Mouse (Mus musculus): ENCODE results near the gene Foxf2.
A peak's percentile ranks its signal among the peaks of the same experiment; 100 is the strongest.

Foxf2 gene

DNA sequence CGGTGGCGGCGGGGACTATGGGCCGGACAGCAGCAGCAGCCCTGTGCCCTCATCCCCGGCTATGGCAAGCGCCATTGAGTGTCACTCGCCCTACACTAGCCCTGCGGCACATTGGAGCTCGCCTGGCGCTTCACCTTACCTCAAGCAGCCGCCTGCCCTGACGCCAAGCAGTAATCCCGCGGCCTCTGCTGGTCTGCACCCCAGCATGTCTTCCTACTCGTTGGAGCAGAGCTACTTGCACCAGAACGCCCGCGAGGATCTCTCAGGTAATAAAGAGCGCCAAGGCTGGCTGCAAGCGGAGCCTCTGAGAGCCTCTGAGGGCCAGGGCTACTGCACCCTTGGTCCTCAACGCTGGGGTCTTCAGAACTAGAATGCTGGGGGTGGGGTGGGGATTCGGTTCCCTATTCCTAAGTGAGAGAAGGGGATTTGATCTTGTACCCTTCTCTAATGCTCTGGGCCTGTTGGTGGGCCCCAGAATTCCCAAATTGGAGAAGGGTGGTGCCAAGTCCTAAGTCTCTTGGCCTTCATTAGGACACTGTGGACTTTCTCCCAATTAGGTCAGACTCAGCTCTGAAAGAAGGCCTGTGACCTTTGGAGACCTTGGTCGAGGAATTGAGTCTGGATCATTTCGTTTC lies 1.5 kb downstream of the Foxf2 start:
- DNase-seq = no peak

DNA sequence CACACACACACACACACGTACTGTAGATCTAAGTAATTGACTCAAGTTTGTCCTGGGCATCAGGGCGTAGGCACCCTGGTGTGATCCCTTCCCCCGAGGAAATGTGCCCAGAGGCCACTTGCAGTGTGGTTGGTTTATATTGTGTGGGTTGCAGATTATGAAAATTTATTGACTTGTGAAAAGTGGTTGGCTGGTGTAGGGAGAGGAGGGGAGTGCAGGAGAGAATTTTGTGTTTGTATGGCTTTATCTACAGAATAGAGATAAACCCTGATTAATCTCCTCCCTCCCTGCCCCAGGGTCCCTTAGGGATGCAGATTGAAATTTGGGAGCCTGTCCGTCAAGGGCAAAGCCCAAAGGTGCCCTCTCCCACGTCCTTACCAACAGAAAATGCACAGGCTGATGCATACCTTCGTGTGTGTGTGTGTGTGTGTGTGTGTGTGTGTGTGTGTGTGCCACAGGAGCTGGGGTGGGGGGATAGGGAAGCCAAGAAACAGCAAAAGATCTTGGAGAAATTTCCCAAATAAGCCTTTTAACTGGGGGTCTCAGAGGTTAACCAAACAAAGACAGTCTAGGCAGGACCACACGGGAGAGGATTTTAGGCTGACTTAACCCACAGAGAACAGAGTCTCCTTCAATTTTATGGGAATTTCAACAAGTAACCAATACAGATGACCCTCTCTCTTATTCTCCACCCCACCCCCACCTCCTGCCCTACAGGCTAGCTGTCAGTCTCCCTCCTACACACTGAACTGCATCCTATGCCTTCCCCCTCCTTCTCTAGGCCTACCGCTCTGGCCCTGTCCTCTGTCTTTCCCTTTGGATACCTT lies 2.5 kb downstream of the Foxf2 start:
- DNase-seq = no peak

DNA sequence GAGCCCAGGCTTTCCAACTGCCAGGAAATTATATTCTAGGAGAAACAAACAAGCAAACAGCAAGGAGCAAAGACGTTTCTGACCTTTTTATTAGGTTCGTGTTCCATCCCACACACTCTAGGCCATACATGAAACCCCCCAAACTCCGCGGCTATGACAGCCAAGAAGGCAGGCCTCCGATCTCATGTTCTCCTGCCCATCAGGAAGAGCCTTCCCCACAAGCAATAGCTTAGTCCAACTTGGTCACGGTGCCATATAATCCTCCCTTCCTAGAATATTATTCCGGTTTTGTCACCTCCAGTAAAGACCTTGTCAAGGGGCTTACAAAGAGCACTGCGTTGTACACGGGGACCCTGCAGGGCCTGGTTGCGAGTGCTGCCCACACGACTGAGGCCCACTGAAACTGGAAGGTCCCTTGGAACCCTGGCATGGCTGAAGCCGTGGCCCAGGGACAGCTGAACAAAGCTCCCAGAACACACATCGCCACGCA lies 3.1 kb downstream of the Foxf2 start:
- DNase-seq = no peak

DNA sequence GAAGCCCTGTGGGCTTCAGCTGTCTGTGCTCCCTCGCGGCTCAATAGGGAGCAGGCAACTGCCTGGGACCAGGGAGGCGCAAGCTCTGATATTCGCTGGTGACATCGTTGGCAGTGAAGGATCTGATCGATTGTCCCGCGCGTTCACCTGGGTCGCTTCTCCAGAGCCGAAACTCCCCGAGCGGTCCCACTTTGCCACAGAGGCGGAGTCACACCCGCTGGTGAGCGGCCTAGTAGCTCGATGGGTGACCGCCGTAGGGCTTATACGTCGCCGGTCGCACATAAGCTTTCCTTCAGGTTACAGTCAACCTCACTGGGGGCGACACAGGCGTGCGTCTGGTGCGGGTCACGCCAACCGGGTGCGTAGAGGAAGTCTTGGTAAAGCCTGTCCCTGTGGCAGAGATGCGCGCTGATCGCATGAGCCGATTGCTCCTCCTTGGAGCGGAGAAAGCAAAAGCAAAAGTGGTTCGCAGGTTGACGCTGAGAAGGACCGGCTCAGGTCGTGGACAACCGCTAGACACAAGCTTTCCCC lies 3.8 kb downstream of the Foxf2 start:
- no peak for DNase-seq

DNA sequence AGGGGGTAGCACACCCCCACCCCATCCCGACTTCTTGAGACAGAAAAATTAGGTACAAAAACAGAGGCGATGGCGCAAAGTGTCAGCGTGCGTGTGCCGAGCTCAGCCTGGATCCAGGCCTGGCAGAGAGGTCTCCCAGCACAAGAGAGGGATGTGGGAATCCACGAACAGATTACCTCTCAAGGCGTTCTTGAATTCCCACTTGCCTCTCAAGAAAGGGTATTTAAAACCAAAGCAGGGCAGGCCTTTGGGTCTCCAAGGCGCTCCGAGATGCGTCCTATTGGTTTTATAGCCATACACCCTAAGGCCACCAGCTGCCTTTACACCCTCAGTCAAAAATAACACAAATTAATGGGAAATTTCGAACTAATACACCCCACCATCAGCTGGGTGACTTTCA lies 4.4 kb downstream of the Foxf2 start:
- DNase-seq = no peak

DNA sequence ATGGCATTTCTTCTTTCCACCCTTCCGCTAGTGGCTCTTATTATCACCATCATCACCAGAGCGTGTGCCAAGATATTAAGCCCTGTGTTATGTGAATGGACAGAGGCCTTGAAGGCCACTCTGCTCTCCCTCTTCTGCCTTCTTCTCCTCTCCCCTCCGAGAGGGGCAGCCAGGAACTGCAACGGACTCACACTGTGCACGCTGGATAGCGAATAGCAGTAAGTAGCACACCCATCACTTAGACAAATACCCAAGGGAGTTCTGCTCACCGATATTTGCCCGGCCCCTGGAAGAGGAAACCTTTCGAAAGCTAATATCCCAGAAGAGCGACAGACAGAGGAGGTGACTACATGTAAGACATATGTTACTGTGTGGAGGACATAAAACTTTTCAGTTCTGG lies 4.9 kb downstream of the Foxf2 start:
- no peak for DNase-seq

DNA sequence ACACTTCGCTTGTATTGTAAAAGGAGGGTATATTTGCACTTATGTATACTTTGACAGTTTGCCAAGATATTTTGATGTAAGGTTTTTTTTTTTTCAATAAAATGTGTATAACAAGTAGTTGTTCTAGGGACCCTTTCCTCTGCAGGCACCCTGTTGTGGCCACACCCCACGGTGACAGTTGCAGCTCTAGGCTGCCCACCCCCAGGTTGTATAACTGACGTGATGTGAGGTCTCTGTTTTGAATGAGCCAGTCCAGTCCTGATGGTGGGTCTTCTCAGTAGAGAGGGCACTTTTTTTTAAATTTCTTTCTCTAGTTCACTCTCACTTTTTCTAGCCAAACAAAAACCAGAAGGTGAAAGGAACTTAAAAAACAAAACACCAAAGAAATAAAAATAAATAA lies 5.7 kb downstream of the Foxf2 start:
- no peak for DNase-seq

DNA sequence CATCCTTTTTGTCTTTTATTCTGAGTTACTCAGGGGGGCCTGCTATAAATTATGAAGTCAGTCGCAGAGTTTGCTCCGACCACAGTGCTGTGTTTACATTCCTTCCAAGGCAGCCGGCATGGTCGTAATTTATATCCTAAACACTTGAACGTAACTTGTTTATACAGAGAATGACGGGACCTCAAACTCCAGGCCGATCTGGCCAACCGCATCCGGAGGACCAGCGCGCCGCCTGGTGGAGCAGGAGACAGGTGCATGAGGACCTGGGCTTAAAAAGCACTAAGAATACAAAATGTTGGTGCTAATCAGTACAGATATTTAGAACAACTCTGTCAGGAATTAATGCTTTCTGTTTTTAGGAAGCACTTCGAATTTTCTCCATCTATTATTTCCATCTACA lies 6.8 kb downstream of the Foxf2 start:
- DNase-seq = no peak

DNA sequence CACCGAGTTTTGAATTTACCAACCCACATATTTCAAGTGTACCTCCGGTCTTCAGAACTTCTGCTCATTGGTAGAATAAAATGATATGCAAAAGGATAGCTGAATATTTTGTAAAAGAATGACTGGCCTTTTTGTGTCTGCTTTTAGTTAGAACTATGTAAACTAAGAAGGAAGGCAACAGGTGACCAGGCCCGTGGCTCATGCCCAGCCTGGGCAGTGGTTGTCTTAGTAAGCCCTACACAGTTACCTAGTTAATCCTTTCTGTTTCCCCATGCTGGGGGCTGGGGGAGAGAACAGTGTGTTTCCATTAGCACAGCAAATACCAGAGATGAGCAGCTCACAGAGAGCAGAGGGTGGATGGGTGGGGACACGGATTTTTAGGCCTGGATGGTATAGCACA lies 7.6 kb downstream of the Foxf2 start:
- no peak for DNase-seq

DNA sequence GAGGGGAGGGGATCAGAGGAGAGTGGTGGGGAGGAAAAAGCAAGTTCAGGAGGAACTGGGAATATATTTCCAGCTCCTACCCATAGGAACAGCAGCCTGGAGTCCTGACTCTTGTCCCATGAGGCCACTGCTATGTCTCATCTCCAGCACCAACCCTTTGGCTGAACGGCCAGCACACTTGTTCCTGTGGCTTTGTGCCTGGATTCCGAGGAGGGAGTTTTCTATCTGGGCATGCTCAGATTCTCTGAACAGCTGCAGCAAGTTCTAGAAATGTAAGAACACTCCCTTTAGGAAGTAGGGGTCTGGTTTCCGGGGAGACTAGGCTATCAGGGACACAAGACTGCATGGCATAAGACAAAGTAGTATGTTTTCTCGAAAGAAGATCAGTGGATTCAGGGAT lies 9.9 kb downstream of the Foxf2 start:
- no peak for DNase-seq

DNA sequence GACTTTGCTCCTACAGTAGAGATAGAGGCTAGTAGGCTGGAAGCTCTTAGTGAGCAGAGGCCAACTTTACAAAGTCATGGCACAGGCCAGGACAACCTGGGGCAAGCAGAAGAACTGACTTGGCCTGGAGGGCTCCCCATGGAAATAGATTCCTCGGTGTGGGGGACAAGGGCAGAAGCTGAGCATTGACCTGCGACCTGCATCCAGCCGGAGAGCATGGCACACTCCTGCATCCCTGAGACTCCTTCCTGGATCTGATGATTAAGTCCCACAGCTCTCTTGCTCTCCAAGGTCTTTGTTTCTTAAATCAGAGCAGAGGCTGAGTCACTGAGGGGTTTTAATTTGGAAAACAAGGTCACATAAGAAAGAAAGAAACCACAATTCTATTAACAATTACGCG lies 15.9 kb downstream of the Foxf2 start:
- DNase-seq = no peak

DNA sequence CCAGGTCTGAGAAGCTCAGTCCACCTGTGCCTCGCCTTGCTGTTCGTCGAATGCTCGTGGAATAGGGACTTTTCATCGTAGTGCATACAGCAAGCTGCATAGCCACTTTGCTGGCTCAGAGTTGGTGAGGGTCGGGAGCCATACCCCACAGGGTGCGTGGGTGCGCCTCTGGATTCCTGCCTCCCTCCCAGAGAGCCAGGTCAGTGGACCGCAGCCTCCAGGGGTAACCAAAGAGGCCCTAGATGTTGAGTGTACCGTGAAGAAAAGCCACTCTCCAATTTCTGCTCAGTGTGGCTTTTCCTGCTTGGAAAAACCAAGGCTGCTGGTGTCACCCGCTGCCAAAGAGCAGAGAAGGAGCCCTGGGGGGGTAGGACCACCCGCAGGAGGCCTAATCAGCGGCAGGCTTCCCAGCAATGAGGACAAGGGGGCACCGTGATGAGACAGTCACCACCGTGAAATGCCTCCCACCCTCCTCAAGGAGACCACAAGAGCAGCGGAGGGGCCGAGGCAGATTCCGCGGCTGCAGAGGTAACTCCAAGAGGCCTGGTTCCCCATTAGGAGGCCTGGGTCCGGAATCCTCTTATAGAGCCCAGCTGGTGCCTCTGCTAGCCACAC lies 26.6 kb downstream of the Foxf2 start:
- DNase-seq = no peak

DNA sequence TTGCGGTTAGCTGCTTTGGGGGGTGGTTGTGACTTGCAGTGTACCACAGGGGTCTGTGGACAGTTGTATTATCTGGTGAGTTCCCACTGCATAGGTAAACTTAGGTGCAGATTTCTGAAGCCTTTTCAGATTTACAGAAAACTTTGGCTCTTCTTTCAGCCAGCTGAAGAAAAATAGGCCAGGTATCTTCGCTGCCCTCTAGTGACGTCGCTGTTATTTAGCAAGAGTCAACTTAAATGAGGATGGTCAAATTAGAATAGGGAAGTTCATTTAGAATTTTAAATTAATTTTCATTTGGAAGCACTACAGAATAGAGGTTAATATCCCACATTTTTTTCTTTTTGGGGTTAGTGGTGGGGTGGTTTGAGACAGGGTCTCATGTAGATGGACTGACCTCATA lies 30.6 kb downstream of the Foxf2 start:
- DNase-seq = no peak

DNA sequence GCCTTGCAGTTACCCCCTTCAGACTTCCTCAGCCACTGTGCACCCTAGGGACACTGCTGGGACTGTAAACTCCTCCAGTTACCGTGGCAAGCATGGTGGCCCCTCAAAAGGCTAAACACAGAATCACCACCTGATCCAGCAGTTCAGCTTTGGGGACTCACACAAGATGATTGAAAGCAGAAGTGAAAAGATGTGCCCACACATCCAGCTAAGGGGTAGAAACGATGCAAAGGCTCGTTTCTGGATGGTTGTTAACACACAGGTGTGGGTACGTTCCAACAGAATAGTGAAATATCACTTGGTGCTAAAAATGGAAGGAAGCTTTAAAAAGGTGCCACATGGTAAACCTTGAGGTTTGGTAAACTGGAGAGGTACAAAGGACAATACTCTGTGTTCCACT lies 32.6 kb downstream of the Foxf2 start:
- no peak for DNase-seq

DNA sequence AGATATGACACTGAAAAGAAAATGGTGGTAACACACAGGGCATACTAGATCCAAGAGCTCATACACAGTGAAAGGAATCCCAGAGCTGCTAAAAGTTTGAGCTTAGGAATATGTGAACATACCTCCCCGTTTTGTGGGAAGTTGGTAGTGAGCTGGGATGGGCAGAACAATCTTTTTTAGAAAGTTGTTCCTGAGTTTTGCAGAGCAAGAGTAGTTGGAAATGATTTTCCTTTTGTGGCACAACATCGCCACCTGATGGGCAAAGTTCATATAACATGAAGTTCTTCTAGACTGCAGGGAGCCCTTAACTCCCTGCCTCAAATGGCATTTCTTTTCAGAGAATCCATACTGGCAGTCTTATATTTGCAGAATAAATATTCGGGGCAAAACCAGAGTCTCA lies 33.3 kb downstream of the Foxf2 start:
- peak; percentile 18 for DNase-seq

DNA sequence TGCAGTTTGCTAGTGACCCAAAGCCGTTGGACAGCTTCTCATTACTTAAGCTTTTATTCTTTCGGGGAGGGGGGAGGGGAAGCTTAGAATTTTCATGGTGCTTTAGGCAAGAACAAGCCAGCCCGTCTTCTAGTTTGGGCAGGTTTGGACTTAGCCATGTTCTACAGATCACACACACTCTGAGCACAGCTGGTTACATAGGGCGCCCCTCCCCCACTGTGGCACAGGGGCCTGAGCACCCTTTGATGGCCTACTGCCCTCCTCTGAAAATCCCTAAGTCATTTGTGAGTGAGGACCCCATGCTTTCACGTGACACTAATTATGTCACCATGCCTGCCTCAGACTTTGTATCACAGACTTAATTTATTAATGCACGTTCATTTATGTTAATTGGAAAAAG lies 35.6 kb downstream of the Foxf2 start:
- no peak for DNase-seq

DNA sequence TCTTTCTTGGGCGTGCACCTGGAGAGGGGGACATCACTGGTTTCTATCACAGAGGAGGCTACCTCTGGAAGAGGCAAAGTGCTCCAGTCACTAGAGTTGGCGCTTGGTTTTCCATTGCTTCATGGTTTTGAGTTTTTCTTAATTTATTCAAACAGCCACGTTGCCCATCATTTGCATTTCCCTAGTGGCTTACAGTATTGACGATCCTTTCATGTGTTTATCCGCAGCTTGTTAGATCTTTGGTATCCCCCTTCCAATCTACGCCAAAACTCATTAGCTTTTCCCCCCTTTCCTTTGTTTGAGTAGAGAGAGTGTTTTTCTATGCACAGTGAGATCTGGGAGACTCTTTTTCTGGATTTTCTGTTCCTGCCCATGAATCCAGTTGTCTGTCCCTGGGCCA lies 39.8 kb downstream of the Foxf2 start:
- DNase-seq = no peak

DNA sequence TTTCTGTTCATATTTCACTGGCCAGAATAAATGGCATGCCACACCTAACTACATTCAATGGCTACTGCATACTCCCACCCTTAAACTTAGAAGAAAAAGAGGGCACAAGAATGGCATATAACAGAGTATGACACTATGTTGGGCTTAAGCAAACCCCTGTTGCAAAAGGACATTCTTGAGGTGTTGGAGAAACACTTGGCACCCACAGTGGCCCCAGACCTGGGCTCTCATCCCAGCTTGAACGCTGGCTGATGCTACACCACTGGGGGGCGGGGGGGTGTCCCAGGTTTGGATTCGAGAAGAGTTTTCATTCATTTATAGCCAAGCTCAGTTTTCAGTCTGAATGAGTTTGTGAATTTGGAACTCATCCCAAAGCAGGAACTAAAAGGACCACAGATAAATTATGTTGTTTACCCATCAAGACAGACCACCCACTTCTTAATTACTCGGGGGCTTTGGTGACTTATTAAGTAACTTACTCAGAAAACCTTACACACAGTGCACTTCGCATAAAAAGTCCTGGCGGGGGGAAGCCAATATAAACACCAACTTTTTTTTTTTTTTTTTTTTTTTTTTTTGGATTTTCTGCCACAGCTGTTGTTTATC lies 42.4 kb downstream of the Foxf2 start:
- no peak for DNase-seq

DNA sequence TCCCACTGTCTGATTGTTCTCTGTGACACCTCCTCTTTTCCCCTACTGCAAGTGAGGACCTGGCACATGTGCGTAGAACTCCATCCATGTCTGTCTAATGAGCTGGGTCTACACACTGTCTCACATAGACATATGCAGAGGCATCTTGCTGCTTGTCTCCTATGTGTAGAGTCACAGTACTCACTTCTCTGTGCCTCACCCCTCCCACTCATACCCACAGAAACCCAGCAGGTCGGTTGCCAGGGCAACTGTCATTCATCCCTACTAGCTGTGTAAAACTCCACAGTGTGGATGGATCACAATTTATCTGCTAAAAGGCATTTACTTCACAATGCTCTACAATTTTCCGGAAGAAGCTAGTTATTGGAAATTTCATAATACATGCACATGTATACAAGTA lies 46.5 kb downstream of the Foxf2 start:
- peak; percentile 10 for DNase-seq

Data from layer of hippocampus, adult 9-11 months (tissue).